ENCODE assay signal across 24 mouse cellular contexts in genomic region chr6:115919876-115920275, GRCm38 (mm10). TPM values are rescaled to one million over a fixed set of nuclear protein-coding genes. Genes with fewer than 3 reads are reported as not detected.
"Had no signal": no experiment of that assay in that cellular context is flagged by ENCODE, and none has a peak within 500 bp of the region (broad histone marks: within the 10 kb centered on the region; RNA-seq: fewer than 3 reads in every experiment).

No protein-coding gene starts in this region.

- H3K4me1 ChIP-seq: midbrain, embryonic 12.5 days had no signal

- H3K4me3 ChIP-seq: intestine, embryonic 15.5 days; kidney, embryonic 15.5 days; left cerebral cortex, adult 2 months; limb, embryonic 12.5 days; midbrain, embryonic 12.5 days; midbrain, embryonic 15.5 days; neural tube, embryonic 12.5 days; neural tube, embryonic 15.5 days had no signal

- H3K9me3 ChIP-seq: intestine, embryonic 15.5 days; kidney, embryonic 15.5 days; limb, embryonic 12.5 days; midbrain, embryonic 12.5 days; midbrain, embryonic 15.5 days; neural tube, embryonic 12.5 days; neural tube, embryonic 15.5 days had no signal

- H3K4me2 ChIP-seq: intestine, embryonic 15.5 days; kidney, embryonic 15.5 days; limb, embryonic 12.5 days; lung, embryonic 14.5 days; midbrain, embryonic 12.5 days; midbrain, embryonic 15.5 days; neural tube, embryonic 12.5 days; neural tube, embryonic 15.5 days had no signal

- ATAC-seq: intestine, embryonic 15.5 days; liver, postnatal 0 days; lung, postnatal 0 days; midbrain, embryonic 15.5 days had no signal

- H3K9ac ChIP-seq: intestine, embryonic 15.5 days; kidney, embryonic 15.5 days; limb, embryonic 12.5 days; liver, embryonic 14.5 days; liver, postnatal 0 days; lung, embryonic 14.5 days; midbrain, embryonic 12.5 days; midbrain, embryonic 15.5 days; neural tube, embryonic 12.5 days; neural tube, embryonic 15.5 days had no signal

- H3K36me3 ChIP-seq: intestine, embryonic 15.5 days; midbrain, embryonic 15.5 days had no signal

- DNase-seq: kidney, adult 8-10 months; layer of hippocampus, postnatal 36 days; liver; liver, postnatal 0 days; lung, embryonic 14.5 days; right cerebral cortex, adult 18-20 months; right cerebral cortex, postnatal 14 days; right cerebral cortex, postnatal 4 days; thymus, adult 18-20 months; thymus, postnatal 36 days had no signal

- H3K27ac ChIP-seq: intestine, embryonic 15.5 days; kidney, embryonic 15.5 days; left cerebral cortex, adult 2 months; limb, embryonic 12.5 days; liver, embryonic 14.5 days; macrophage; midbrain, embryonic 12.5 days; midbrain, embryonic 15.5 days; neural tube, embryonic 12.5 days; neural tube, embryonic 15.5 days; stomach, postnatal 0 days had no signal

- H3K27me3 ChIP-seq: intestine, embryonic 15.5 days; kidney, embryonic 15.5 days; limb, embryonic 12.5 days; midbrain, embryonic 12.5 days; midbrain, embryonic 15.5 days; neural tube, embryonic 12.5 days; neural tube, embryonic 15.5 days had no signal

RNA-seq across cellular contexts. Expression of gene Rho, which starts 11.7 kb away (rescaled TPM):
- polyA plus RNA-seq: liver, postnatal 0 days; macrophage; midbrain, embryonic 12.5 days had no signal

RNA-seq across cellular contexts. Expression of gene H1foo, which starts 24.9 kb away (rescaled TPM):
- polyA plus RNA-seq: intestine, embryonic 15.5 days; kidney, embryonic 15.5 days; limb, embryonic 12.5 days; liver, embryonic 14.5 days; liver, postnatal 0 days; lung, embryonic 14.5 days; lung, postnatal 0 days; macrophage; midbrain, embryonic 12.5 days; midbrain, embryonic 15.5 days; neural tube, embryonic 12.5 days; neural tube, embryonic 15.5 days; stomach, embryonic 14.5 days; stomach, postnatal 0 days; urinary bladder, adult 2 months had no signal
